Mouse (Mus musculus) intestine, postnatal 0 days (tissue): ENCODE measurements around the gene Nsl1. TPM values are rescaled to one million over a fixed set of nuclear protein-coding genes. Genes with fewer than 3 reads are reported as not detected.
"Not testable (repeated sequence)": the region's sequence is repeated elsewhere in the genome, so short reads cannot be mapped to it uniquely, and the experiment has no call there.

Experiments used
- ATAC-seq: fragments of 200-750 bp; cut with Nextera tagmentation; 2 replicates; pipeline ENCODE4 v1.8.0; 2017; ENCODE audit warnings: mild to moderate bottlenecking, moderate TSS enrichment, moderate library complexity
- H3K27ac ChIP-seq: fragments of 300-500 bp; sonication (generic); 2 replicates; pipeline ENCODE4 v1.5.1; 2014; ENCODE audit warnings: mild to moderate bottlenecking, low read depth, low read length, moderate library complexity
- H3K27me3 ChIP-seq: fragments of 300-500 bp; sonication (generic); replicated peaks from 2 replicates; pipeline ENCODE4 v1.6.1; 2014; ENCODE audit warnings: low read length, mixed read lengths; ENCODE audit not compliant: control insufficient read depth, insufficient read depth
- H3K36me3 ChIP-seq: fragments of 300-500 bp; sonication (generic); 2 replicates; pipeline ENCODE4 v1.6.1; 2014; ENCODE audit warnings: mild to moderate bottlenecking, moderate library complexity; ENCODE audit not compliant: control insufficient read depth, insufficient read depth
- H3K4me1 ChIP-seq: fragments of 300-500 bp; sonication (generic); replicated peaks from 2 replicates; pipeline ENCODE4 v1.6.1; 2014; ENCODE audit warnings: antibody characterized with exemption, low read length, mixed read lengths; ENCODE audit not compliant: control insufficient read depth, insufficient read depth
- H3K4me2 ChIP-seq: fragments of 300-500 bp; sonication (generic); replicated peaks from 2 replicates; pipeline ENCODE4 v1.6.1; 2014; ENCODE audit warnings: low read depth, mild to moderate bottlenecking, moderate library complexity
- H3K4me3 ChIP-seq: fragments of 300-500 bp; sonication (generic); 2 replicates; pipeline ENCODE4 v1.5.1; 2014; ENCODE audit warnings: low read depth, low read length
- H3K9ac ChIP-seq: fragments of 300-500 bp; sonication (generic); 2 replicates; pipeline ENCODE4 v1.6.1; 2014; ENCODE audit warnings: mild to moderate bottlenecking, low read depth, low read length
- H3K9me3 ChIP-seq: fragments of 300-500 bp; sonication (generic); 2 replicates; pipeline ENCODE4 v1.6.1; 2016; ENCODE audit warnings: mixed run types; ENCODE audit not compliant: control insufficient read depth
- CTCF ChIP-seq: sonication (generic); IDR thresholded peaks from 2 replicates; pipeline ENCODE4 v1.5.1; 2016; ENCODE audit warnings: low read depth, mild to moderate bottlenecking, control low read depth, antibody characterized with exemption, moderate library complexity
- WGBS: fragments of 180-500 bp; shearing (Covaris S2); extraction: QIAGEN DNeasy Blood & Tissue Kit; methylation state at CpG from one replicate; pipeline ENCODE4 v1.1.7; 2014; 5-methylcytosine and 5-hydroxymethylcytosine counted together
- polyA plus RNA-seq: library from polyadenylated mRNA; unstranded; fragments of >200 nt; fragmentation: Nextera tagmentation; extraction: Ambion mirVana; gene quantifications from 2 replicates; pipeline ENCODE4 v1.2.1, GENCODE M21; 2015

Gene Nsl1
- polyA plus RNA-seq = 3.8 TPM in 2 replicates

- H3K27ac ChIP-seq = peak within 1 kb of the TSS; percentile 22; the same call in 1 of the 2 replicates
Measured at GRCm38 (mm10) chr1:191062781-191063485, at the start of gene Nsl1, which contains the start of gene Tatdn3. Nsl1 (plus strand) TSS chr1:191063012. Tatdn3 (minus strand) TSS chr1:191062932.

GRCm38 (mm10) chr1:191014271-191014670 lies 48.5 kb upstream of the Nsl1 start:
- no peaks in the 10 kb centered on the region for H3K4me1 ChIP-seq
- ATAC-seq = no peak
- TF ChIP-seq CTCF = no peak
- WGBS = 95% methylated on average over 3 of the region's 3 CpGs
- H3K4me3 ChIP-seq = no peak overlapping the region
- no peak overlapping the region for H3K9ac ChIP-seq
- H3K27me3 ChIP-seq = no peaks in the 10 kb centered on the region
- H3K9me3 ChIP-seq = no peaks in the 10 kb centered on the region
- no peak overlapping the region for H3K27ac ChIP-seq
- H3K4me2 ChIP-seq = no peak overlapping the region
- H3K36me3 ChIP-seq = peaks cover 38% of the 10 kb centered on the region

More at GRCm38 (mm10) chr1:191062781-191063485, at the start of gene Nsl1, which contains the start of gene Tatdn3:
- Histone ChIP-seq H3K4me2 (peak within 1 kb of the TSS; percentile 87), H3K36me3 (0 out of 2 replicates have a peak, but pooled peaks cover 8% of the 10 kb centered on the region), H3K9me3 (no peaks in the 10 kb centered on the region), H3K9ac (peak within 1 kb of the TSS; percentile 80), H3K4me3 (peak within 1 kb of the TSS; percentile 84), H3K27me3 (no peaks in the 10 kb centered on the region), H3K4me1 (peaks cover 6% of the 10 kb centered on the region; the same call in 1 of the 2 replicates)
- peak; percentile 61 for TF ChIP-seq CTCF
- peak; percentile 86 for ATAC-seq
- WGBS = under 1% methylated on average over 56 of the region's 56 CpGs

- H3K4me2 ChIP-seq = no peak overlapping the region
- ATAC-seq = no peak
- H3K4me1 ChIP-seq = peaks cover 4% of the 10 kb centered on the region; the same call in 1 of the 2 replicates
- H3K4me3 ChIP-seq = no peak overlapping the region
- no peaks in the 10 kb centered on the region for H3K9me3 ChIP-seq
- H3K27ac ChIP-seq = no peak overlapping the region
- no peak for TF ChIP-seq CTCF
- peaks cover 17% of the 10 kb centered on the region; the same call in 1 of the 2 replicates for H3K36me3 ChIP-seq
- 95% methylated on average over 5 of the region's 5 CpGs for WGBS
- H3K9ac ChIP-seq = no peak overlapping the region
- no peaks in the 10 kb centered on the region for H3K27me3 ChIP-seq
Measured at GRCm38 (mm10) chr1:191019803-191020202, 43.0 kb upstream of the Nsl1 start.

- 88% methylated on average over 3 of the region's 3 CpGs for WGBS
- Histone ChIP-seq H3K27ac (no peak overlapping the region), H3K36me3 (peaks cover 17% of the 10 kb centered on the region; the same call in 1 of the 2 replicates), H3K9ac (no peak overlapping the region), H3K4me2 (no peak overlapping the region), H3K27me3 (no peaks in the 10 kb centered on the region), H3K4me1 (peaks cover 10% of the 10 kb centered on the region), H3K4me3 (no peak overlapping the region), H3K9me3 (no peaks in the 10 kb centered on the region)
- ATAC-seq = no peak
- TF ChIP-seq CTCF = no peak
Measured at GRCm38 (mm10) chr1:191020217-191020924, 42.4 kb upstream of the Nsl1 start.

- no peak overlapping the region for H3K27ac ChIP-seq
- H3K27me3 ChIP-seq = no peaks in the 10 kb centered on the region
- TF ChIP-seq CTCF = no peak
- H3K4me2 ChIP-seq = no peak overlapping the region
- no peak overlapping the region for H3K9ac ChIP-seq
- no peak for ATAC-seq
- H3K4me1 ChIP-seq = peaks cover 10% of the 10 kb centered on the region
- 88% methylated on average over 7 of the region's 7 CpGs for WGBS
- no peak overlapping the region for H3K4me3 ChIP-seq
- H3K36me3 ChIP-seq = peaks cover 17% of the 10 kb centered on the region; the same call in 1 of the 2 replicates
- no peaks in the 10 kb centered on the region for H3K9me3 ChIP-seq
Measured at GRCm38 (mm10) chr1:191021016-191021415, 41.8 kb upstream of the Nsl1 start.

- no peak for TF ChIP-seq CTCF
- H3K36me3 ChIP-seq = peaks cover 17% of the 10 kb centered on the region; the same call in 1 of the 2 replicates
- no peak overlapping the region for H3K4me2 ChIP-seq
- ATAC-seq = no peak
- H3K4me1 ChIP-seq = peaks cover 10% of the 10 kb centered on the region
- H3K4me3 ChIP-seq = no peak overlapping the region
- H3K9ac ChIP-seq = no peak overlapping the region
- H3K27ac ChIP-seq = no peak overlapping the region
- no peaks in the 10 kb centered on the region for H3K27me3 ChIP-seq
- WGBS = 49% methylated on average over 2 of the region's 2 CpGs
- no peaks in the 10 kb centered on the region for H3K9me3 ChIP-seq
Measured at GRCm38 (mm10) chr1:191023140-191023539, 39.7 kb upstream of the Nsl1 start.

- not testable (repeated sequence) for H3K27ac ChIP-seq, H3K9me3 ChIP-seq, H3K4me3 ChIP-seq, H3K9ac ChIP-seq, H3K27me3 ChIP-seq, ATAC-seq
- Histone ChIP-seq H3K4me1 (peaks cover 10% of the 10 kb centered on the region), H3K36me3 (peaks cover 17% of the 10 kb centered on the region; the same call in 1 of the 2 replicates), H3K4me2 (peak overlapping the region; percentile 33; the same call in 1 of the 2 replicates)
- 74% methylated on average over 5 of the region's 6 CpGs for WGBS
Measured at GRCm38 (mm10) chr1:191023806-191024205, 39.0 kb upstream of the Nsl1 start.
